Mouse (Mus musculus) embryonic facial prominence, embryonic 10.5 days (tissue): ENCODE measurements around the gene Rasa4. TPM values are rescaled to one million over a fixed set of nuclear protein-coding genes. Genes with fewer than 3 reads are reported as not detected.
"Not testable (repeated sequence)": the region's sequence is repeated elsewhere in the genome, so short reads cannot be mapped to it uniquely, and the experiment has no call there.

Experiments used
- DNase-seq: peaks from one replicate; pipeline ENCODE4 v3.0.0-alpha.2; 2017; ENCODE audit warnings: low spot score
- H3K27ac ChIP-seq: fragments of 300-500 bp; sonication (generic); replicated peaks from 2 replicates; pipeline ENCODE4 v1.5.1; 2016; ENCODE audit warnings: mild to moderate bottlenecking
- H3K27me3 ChIP-seq: fragments of 300-500 bp; sonication (generic); replicated peaks from 2 replicates; pipeline ENCODE4 v1.6.1; 2016; ENCODE audit warnings: low read depth, mild to moderate bottlenecking; ENCODE audit not compliant: poor library complexity, severe bottlenecking
- H3K36me3 ChIP-seq: fragments of 300-500 bp; sonication (generic); replicated peaks from 2 replicates; pipeline ENCODE4 v1.6.1; 2016; ENCODE audit warnings: mild to moderate bottlenecking, moderate library complexity
- H3K4me1 ChIP-seq: fragments of 300-500 bp; sonication (generic); 2 replicates; pipeline ENCODE4 v1.6.1; 2016
- H3K4me3 ChIP-seq: fragments of 300-500 bp; sonication (generic); 2 replicates; pipeline ENCODE4 v1.5.1; 2016; ENCODE audit warnings: mild to moderate bottlenecking, moderate library complexity
- H3K9me3 ChIP-seq: fragments of 300-500 bp; sonication (generic); 2 replicates; pipeline ENCODE4 v1.6.1; 2016; ENCODE audit warnings: mild to moderate bottlenecking
- WGBS: fragments of 180-500 bp; shearing (Covaris S2); methylation state at CpG from one replicate; pipeline ENCODE4 v1.1.7; 2016; 5-methylcytosine and 5-hydroxymethylcytosine counted together
- polyA plus RNA-seq: library from polyadenylated mRNA; unstranded; fragments of >200 nt; fragmentation: Nextera tagmentation; extraction: Ambion mirVana; gene quantifications from 2 replicates; pipeline ENCODE4 v1.2.1, GENCODE M21; 2016

The Rasa4 gene
- polyA plus RNA-seq, 1 experiment from 2014 or later: 4.7 TPM

DNA sequence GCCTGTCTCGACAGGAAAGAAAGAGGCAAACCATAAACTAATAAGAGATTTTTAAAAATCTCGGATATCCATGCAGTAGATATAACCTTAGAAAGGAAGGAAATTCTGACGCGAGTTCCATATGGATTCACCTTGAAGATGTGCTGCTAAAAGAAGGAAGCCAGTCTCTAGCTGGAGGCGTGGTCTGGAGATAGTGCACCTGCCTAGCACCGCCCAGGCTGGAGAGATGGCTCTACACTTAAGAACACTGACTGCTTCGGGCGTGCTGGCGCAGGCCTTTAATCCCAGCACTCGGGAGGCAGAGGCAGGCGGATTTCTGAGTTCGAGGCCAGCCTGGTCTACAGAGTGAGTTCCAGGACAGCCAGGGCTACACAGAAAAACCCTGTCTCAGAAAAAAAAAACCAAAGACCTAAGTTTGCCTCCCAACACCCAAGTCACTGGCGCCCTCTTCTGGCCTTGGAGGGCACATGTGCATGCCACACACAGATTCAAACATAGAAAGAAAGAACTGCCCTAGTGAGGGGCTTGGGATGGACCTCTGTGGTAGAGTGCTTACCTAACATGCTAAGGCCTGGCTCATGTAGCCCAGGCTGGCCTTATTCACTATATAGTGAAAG, 54.0 kb downstream of the Rasa4 start:
- H3K4me1 ChIP-seq: peaks cover 22% of the 10 kb centered on the region
- peaks cover 68% of the 10 kb centered on the region for H3K36me3 ChIP-seq
- no peaks in the 10 kb centered on the region for H3K27me3 ChIP-seq
- WGBS: 75% methylated on average over 13 of the region's 13 CpGs
- peak; percentile 53 for DNase-seq
- H3K4me3 ChIP-seq: peak overlapping the region; percentile 70; the same call in 1 of the 2 replicates
- no peak overlapping the region for H3K27ac ChIP-seq
- H3K9me3 ChIP-seq: 0 out of 2 replicates have a peak, but pooled peaks cover 3% of the 10 kb centered on the region

DNA sequence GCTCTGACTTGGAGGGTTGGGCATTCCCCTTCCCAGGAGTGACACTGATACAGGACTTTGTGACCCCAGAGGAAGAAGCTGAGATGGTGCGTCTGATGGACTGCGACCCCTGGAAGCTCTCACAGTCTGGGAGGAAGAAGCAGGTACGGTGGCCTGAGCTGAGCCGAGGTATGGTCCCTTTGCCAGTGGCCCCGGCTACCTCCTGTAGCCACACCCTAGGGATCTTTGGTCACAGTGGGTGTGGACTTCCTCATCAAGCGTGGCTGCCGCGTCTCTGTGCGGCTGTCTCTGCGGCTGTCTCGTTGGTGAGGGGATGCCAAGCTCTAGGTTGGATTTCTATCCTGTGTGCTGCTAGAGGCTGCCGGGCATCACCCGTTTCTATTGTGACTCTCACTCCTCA, 55.7 kb downstream of the Rasa4 start:
- Histone ChIP-seq H3K27me3 (no peaks in the 10 kb centered on the region), H3K9me3 (peaks cover 7% of the 10 kb centered on the region; the same call in 1 of the 2 replicates), H3K36me3 (peaks cover 52% of the 10 kb centered on the region), H3K27ac (no peak overlapping the region), H3K4me3 (no peak overlapping the region), H3K4me1 (peaks cover 20% of the 10 kb centered on the region)
- DNase-seq: no peak
- 95% methylated on average over 13 of the region's 13 CpGs for WGBS

DNA sequence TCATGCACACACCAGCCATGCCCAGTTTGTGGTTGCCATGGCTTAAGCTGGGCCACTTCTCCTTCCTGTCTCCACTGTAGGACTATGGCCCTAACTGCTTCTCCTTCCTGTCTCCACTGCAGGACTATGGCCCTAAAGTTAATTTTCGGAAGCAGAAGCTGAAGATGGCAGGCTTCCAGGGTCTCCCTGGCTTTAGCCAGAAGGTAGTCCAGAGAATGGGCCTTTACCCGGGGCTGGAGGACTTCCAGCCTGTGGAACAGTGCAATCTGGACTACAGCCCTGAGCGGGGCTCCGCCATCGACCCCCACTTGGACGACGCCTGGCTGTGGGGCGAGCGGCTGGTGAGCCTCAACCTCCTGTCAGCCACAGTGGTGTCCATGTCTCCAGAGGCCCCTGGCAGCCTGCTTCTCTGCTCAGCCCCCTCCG, 56.4 kb downstream of the Rasa4 start:
- Histone ChIP-seq H3K4me1 (peaks cover 13% of the 10 kb centered on the region), H3K9me3 (peaks cover 7% of the 10 kb centered on the region; the same call in 1 of the 2 replicates), H3K4me3 (no peak overlapping the region), H3K36me3 (peaks cover 50% of the 10 kb centered on the region), H3K27me3 (no peaks in the 10 kb centered on the region), H3K27ac (no peak overlapping the region)
- DNase-seq: no peak
- WGBS: 95% methylated on average over 10 of the region's 10 CpGs

DNA sequence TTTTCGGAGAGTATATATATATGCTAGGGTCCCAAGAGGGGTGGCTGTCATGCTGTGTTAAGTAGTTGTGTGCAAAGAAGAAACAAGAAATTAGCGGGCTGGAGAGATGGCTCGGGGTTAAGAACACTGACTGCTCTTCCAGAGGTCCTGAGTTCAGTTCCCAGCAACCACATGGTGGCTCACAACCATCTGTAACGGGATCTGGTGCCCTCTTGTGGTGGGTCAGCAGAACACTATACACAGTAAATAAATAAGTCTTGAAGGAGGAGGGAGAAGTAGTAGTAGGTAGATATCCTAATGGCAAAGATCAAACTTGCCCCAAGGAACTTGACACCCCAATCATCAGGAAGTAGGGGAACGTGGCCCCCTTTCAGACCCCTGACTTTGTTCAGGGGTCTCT, 59.0 kb downstream of the Rasa4 start:
- Histone ChIP-seq H3K9me3 (peaks cover 7% of the 10 kb centered on the region; the same call in 1 of the 2 replicates), H3K36me3 (peaks cover 50% of the 10 kb centered on the region), H3K4me3 (no peak overlapping the region), H3K4me1 (no peaks in the 10 kb centered on the region), H3K27ac (no peak overlapping the region), H3K27me3 (no peaks in the 10 kb centered on the region)
- WGBS: 83% methylated on average over 5 of the region's 5 CpGs
- DNase-seq: no peak

DNA sequence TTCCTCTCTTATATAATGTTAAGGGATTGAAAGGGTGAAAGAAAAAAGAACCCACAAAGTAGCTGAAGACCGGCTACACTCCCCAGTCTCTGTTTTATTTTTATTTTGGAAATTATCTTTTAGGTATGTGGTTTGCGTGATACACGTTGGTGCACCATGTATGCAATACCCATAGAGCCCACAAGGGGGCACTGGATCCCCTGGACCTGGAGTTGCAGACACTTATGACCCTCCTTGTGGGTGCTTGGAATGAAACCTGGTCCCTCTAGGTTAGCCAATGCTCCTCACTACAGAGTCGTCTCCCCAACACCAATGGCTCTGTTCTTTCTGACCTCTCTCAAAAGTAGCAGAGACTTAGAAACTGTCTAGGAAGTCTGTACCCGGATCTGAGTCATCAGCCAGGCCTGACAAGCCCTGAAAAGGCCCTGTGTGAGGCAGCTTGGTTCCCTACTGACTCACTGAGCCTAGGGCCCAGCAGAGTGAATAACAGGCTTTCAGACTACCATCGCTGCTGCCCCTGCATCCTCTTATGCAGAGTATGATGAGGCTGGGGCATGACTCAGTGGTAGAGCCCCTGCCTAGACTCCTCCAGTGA, 59.5 kb downstream of the Rasa4 start:
- H3K27ac ChIP-seq: no peak overlapping the region
- no peaks in the 10 kb centered on the region for H3K27me3 ChIP-seq
- H3K9me3 ChIP-seq: peaks cover 7% of the 10 kb centered on the region; the same call in 1 of the 2 replicates
- no peak overlapping the region for H3K4me3 ChIP-seq
- no peak for DNase-seq
- 91% methylated on average over 6 of the region's 6 CpGs for WGBS
- H3K36me3 ChIP-seq: peaks cover 46% of the 10 kb centered on the region
- no peaks in the 10 kb centered on the region for H3K4me1 ChIP-seq

DNA sequence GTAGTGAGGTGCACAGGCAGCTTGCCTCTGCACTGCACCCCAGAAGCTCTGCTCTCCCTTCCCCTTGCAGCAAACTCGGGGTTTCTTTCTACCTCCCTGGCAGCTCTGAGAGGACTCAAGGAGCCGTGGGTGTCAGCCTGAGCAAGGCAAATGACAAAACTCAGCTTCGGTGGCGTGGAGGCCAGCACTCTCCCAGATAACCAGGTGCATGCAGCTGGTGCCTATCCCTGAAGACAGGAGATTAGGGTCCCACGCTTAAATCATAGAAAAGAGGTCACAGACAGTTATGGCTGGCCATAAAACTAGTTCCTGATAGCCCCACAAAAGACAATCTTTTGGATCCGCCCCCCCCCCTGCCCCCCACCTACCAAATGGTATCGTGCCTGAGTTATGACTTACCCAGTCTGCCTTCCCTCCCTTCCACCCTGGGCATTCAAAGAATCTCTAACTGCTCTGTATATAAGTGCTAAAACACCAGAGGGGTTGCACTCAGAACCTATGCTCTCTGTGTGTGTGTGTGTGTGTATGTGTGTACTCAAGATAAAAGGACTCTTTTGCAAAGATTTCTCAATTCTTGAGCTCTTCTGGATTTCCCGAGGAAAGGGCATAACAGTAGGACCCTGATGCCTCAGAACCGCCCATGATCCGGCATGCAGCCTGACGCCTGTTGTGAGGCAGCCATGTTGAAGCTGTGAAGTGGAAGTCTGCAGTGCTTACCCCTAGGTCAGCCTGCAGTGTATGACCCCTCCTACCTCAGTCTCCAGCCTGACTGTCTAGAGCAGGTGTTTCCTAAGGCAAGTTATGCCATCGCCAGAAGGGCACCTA, 61.1 kb downstream of the Rasa4 start:
- H3K27ac ChIP-seq: no peak overlapping the region
- no peaks in the 10 kb centered on the region for H3K4me1 ChIP-seq
- no peaks in the 10 kb centered on the region for H3K27me3 ChIP-seq
- 79% methylated on average over 12 of the region's 12 CpGs for whole genome bisulfite sequencing
- H3K9me3 ChIP-seq: peaks cover 7% of the 10 kb centered on the region; the same call in 1 of the 2 replicates
- no peak overlapping the region for H3K4me3 ChIP-seq
- no peak for DNase-seq
- peaks cover 30% of the 10 kb centered on the region for H3K36me3 ChIP-seq

DNA sequence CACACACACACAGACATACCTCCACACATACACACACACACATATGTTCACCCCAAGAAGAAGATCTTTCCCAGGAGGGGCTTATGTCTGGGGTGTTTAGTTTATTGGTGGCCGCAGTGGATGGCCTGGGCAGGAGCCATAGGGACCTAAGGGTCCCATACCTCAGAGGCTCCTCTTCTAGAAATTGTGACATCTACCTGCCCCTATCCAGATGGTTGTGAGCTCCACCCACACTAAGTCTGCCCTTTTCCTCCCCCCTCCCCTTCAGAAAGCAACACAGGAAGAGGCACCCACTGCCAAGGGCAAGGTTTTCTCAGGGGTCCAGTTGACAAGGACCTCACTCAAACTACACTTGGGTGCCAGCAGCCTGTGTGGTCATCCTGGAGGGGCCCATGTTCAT, 63.2 kb downstream of the Rasa4 start:
- no peak overlapping the region for H3K27ac ChIP-seq
- peaks cover 7% of the 10 kb centered on the region; the same call in 1 of the 2 replicates for H3K9me3 ChIP-seq
- no peaks in the 10 kb centered on the region for H3K27me3 ChIP-seq
- 97% methylated on average over 1 of the region's 1 CpGs for WGBS
- H3K4me3 ChIP-seq: no peak overlapping the region
- no peak for DNase-seq
- H3K36me3 ChIP-seq: peaks cover 9% of the 10 kb centered on the region
- no peaks in the 10 kb centered on the region for H3K4me1 ChIP-seq

DNA sequence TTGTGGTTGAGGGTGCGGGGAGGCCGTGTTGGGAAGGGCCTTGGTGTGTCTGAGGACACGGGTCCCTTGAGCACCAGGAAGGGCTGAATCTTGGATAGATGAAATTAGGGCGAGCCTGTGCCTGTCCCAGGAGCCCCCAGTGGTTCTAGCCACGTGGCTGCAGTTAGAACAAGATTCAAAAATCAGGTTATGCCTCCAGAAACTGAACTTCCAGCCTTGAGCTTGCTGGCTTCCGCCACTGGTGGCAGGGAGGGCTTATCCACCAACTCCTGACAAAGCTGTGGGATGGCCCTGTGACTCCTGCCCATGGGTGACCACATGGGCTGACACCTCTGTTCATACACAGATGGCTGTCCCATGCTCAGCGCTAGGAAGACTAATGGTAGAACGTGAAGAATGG, 64.0 kb downstream of the Rasa4 start:
- Histone ChIP-seq H3K4me3 (no peak overlapping the region), H3K27ac (no peak overlapping the region), H3K27me3 (no peaks in the 10 kb centered on the region), H3K4me1 (no peaks in the 10 kb centered on the region), H3K36me3 (peaks cover 1% of the 10 kb centered on the region; the same call in 1 of the 2 replicates), H3K9me3 (peaks cover 4% of the 10 kb centered on the region; the same call in 1 of the 2 replicates)
- DNase-seq: no peak
- 73% methylated on average over 8 of the region's 8 CpGs for WGBS

DNA sequence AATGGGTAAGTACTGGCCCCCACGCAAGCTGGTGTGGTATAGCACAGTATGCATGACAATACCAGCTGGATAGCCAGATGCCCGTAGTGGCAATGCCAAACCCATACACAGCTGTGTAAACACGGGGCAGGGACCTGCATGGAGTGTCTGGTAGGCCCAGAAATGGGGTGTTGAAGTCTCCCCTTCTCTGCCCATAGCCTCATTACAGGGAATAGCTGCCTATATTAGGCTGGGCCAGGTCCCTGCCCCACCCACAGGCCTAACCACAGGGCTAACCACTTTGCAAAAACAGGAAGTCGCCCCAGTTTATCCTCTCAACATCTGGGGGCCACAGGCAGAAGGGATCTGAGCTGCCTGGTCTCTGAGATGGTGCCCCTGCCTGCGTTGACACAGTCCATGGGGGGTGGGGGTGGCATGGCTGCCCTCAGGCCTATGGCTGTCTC, 65.4 kb downstream of the Rasa4 start:
- DNase-seq, H3K9me3 ChIP-seq, H3K27me3 ChIP-seq, H3K27ac ChIP-seq, H3K4me1 ChIP-seq, H3K36me3 ChIP-seq, H3K4me3 ChIP-seq: not testable (repeated sequence)
- WGBS: 73% methylated on average over 5 of the region's 5 CpGs

DNA sequence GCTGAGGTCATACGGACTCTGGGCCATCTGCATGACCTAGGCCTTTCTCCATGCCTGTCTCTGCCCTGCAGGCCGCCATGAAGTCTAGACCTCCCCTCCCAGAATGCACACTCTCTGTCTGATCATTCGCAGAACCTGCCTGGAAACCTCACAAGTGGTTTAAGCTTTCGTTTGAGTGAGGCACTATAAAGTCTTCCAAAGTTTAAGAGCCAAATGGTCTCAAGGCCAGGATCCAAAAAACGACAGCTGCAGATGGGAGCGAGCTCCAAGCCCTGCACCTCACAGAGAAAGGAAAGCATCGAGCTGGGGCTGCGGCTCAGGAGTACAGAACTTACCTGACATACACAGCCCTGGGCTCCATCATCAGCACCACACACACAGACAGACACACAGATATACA, 68.6 kb downstream of the Rasa4 start:
- DNase-seq: no peak
- no peak overlapping the region for H3K4me3 ChIP-seq
- H3K27ac ChIP-seq: no peak overlapping the region
- no peaks in the 10 kb centered on the region for H3K9me3 ChIP-seq
- H3K36me3 ChIP-seq: no peaks in the 10 kb centered on the region
- no peaks in the 10 kb centered on the region for H3K4me1 ChIP-seq
- H3K27me3 ChIP-seq: no peaks in the 10 kb centered on the region
- 83% methylated on average over 8 of the region's 8 CpGs for WGBS

DNA sequence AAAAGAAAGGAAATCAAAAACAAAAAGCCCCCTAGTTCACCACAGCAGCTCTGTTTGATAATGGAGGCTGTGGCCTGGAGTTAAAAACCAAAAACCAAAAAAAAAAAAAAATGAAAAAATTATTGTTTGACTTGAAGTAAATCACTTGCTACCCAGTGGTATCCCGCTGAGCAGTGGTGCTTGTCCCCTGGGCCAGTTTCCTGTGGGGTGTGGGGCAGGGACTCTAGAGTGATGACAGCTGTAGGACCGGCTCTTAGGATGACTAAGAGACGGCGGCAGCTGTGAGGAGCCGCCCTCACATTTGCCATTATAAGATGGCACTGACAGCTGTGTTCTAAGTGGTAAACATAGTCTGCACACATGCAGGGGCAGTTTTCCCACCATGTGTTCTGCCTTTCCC, 71.7 kb downstream of the Rasa4 start:
- Histone ChIP-seq H3K4me3 (no peak overlapping the region), H3K36me3 (0 out of 2 replicates have a peak, but pooled peaks cover 3% of the 10 kb centered on the region), H3K27me3 (no peaks in the 10 kb centered on the region), H3K4me1 (no peaks in the 10 kb centered on the region), H3K27ac (no peak overlapping the region), H3K9me3 (no peaks in the 10 kb centered on the region)
- DNase-seq: no peak
- WGBS: 87% methylated on average over 5 of the region's 5 CpGs

DNA sequence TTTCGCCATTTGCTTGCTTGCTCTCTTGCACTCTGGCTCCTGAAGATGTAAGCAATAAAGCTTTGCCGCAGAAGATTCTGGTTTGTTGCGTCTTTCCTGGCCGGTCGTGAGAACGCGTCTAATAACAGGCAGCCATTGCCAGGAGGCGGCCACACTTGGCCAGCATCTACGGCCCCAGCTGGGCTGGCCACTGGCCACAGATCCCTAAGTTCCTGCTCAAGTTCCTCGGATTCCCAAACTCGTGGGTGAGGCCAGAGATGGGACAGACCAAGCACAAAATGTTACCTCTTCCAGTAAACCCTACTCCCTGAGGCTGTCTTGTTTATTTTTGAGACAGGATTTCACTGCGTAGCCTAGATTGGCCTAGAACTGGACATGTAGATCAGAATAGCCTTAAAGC, 76.4 kb downstream of the Rasa4 start:
- not testable (repeated sequence) for DNase-seq, H3K4me1 ChIP-seq, H3K27ac ChIP-seq, H3K4me3 ChIP-seq, H3K36me3 ChIP-seq, H3K27me3 ChIP-seq, H3K9me3 ChIP-seq
- 93% methylated on average over 11 of the region's 12 CpGs for WGBS
